Mouse (Mus musculus): Measurements from ENCODE around the gene Gm4756. TPM values are rescaled to one million over a fixed set of nuclear protein-coding genes. Genes with fewer than 3 reads are reported as not detected.

Gm4756 gene
- polyA plus RNA-seq, 1 experiment from 2014 or later: not detected

- under 1% methylated on average over 45 of the region's 45 CpGs for WGBS
- peak; percentile 100 for ATAC-seq (ENCODE audit: low read depth)
- peak within 1 kb of the TSS; percentile 64 for H3K4me2 ChIP-seq (ENCODE audit: low read depth, low read length)
- H3K36me3 ChIP-seq (ENCODE audit: control insufficient read depth, insufficient read depth, low read length): no peaks in the 10 kb centered on the region
- peak within 1 kb of the TSS; percentile 78 for H3K9ac ChIP-seq (ENCODE audit: low read length)
- peak within 1 kb of the TSS; percentile 82 for H3K4me3 ChIP-seq (ENCODE audit: low read length)
- 0 out of 2 replicates have a peak, but pooled peaks cover 3% of the 10 kb centered on the region for H3K4me1 ChIP-seq (replicated peaks; ENCODE audit: control insufficient read depth, insufficient read depth, low read length)
- H3K9me3 ChIP-seq (ENCODE audit: control insufficient read depth, low read length): no peaks in the 10 kb centered on the region
- H3K27me3 ChIP-seq (ENCODE audit: control insufficient read depth, insufficient read depth, low read depth, low read length): no peaks in the 10 kb centered on the region
- peak within 1 kb of the TSS; percentile 65 for H3K27ac ChIP-seq (ENCODE audit: low read length)
Observed at GRCm38 (mm10) chr12:72536021-72536597, 113.4 kb downstream of the Gm4756 start, which contains the start of gene Pcnx4. Gene Pcnx4 (plus strand): TSS chr12:72536383.

- Histone ChIP-seq H3K27me3 (ENCODE audit: control insufficient read depth, insufficient read depth, low read depth, low read length) (no peaks in the 10 kb centered on the region), H3K27ac (ENCODE audit: low read length) (peak overlapping the region; percentile 65), H3K4me2 (ENCODE audit: low read depth, low read length) (peak overlapping the region; percentile 64), H3K36me3 (ENCODE audit: control insufficient read depth, insufficient read depth, low read length) (no peaks in the 10 kb centered on the region), H3K9me3 (ENCODE audit: control insufficient read depth, low read length) (peaks cover 1% of the 10 kb centered on the region; the same call in 1 of the 2 replicates), H3K4me3 (ENCODE audit: low read length) (peak overlapping the region; percentile 82), H3K4me1 (replicated peaks; ENCODE audit: control insufficient read depth, insufficient read depth, low read length) (0 out of 2 replicates have a peak, but pooled peaks cover 3% of the 10 kb centered on the region), H3K9ac (ENCODE audit: low read length) (peak overlapping the region; percentile 78; the same call in 1 of the 2 replicates)
- ATAC-seq (ENCODE audit: low read depth): peak; percentile 24
- WGBS: 38% methylated on average over 3 of the region's 3 CpGs
Observed at GRCm38 (mm10) chr12:72535599-72535998, 113.9 kb downstream of the Gm4756 start.

- H3K9ac ChIP-seq (ENCODE audit: low read length): no peak overlapping the region
- H3K4me3 ChIP-seq (ENCODE audit: low read length): no peak overlapping the region
- H3K4me2 ChIP-seq (ENCODE audit: low read depth, low read length): no peak overlapping the region
- ATAC-seq (ENCODE audit: low read depth): no peak
- 77% methylated on average over 6 of the region's 6 CpGs for WGBS
- H3K9me3 ChIP-seq (ENCODE audit: control insufficient read depth, low read length): peaks cover 7% of the 10 kb centered on the region; the same call in 1 of the 2 replicates
- H3K36me3 ChIP-seq (ENCODE audit: control insufficient read depth, insufficient read depth, low read length): no peaks in the 10 kb centered on the region
- H3K27me3 ChIP-seq (ENCODE audit: control insufficient read depth, insufficient read depth, low read depth, low read length): no peaks in the 10 kb centered on the region
- no peak overlapping the region for H3K27ac ChIP-seq (ENCODE audit: low read length)
- 0 out of 2 replicates have a peak, but pooled peaks cover 3% of the 10 kb centered on the region for H3K4me1 ChIP-seq (replicated peaks; ENCODE audit: control insufficient read depth, insufficient read depth, low read length)
Observed at GRCm38 (mm10) chr12:72533986-72534385, 115.5 kb downstream of the Gm4756 start.

- Histone ChIP-seq H3K9me3 (ENCODE audit: control insufficient read depth, low read length) (peaks cover 7% of the 10 kb centered on the region; the same call in 1 of the 2 replicates), H3K27me3 (ENCODE audit: control insufficient read depth, insufficient read depth, low read depth, low read length) (no peaks in the 10 kb centered on the region), H3K9ac (ENCODE audit: low read length) (no peak overlapping the region), H3K4me2 (ENCODE audit: low read depth, low read length) (no peak overlapping the region), H3K4me1 (replicated peaks; ENCODE audit: control insufficient read depth, insufficient read depth, low read length) (0 out of 2 replicates have a peak, but pooled peaks cover 3% of the 10 kb centered on the region), H3K4me3 (ENCODE audit: low read length) (no peak overlapping the region), H3K27ac (ENCODE audit: low read length) (no peak overlapping the region), H3K36me3 (ENCODE audit: control insufficient read depth, insufficient read depth, low read length) (no peaks in the 10 kb centered on the region)
- WGBS: 63% methylated on average over 7 of the region's 7 CpGs
- no peak for ATAC-seq (ENCODE audit: low read depth)
Observed at GRCm38 (mm10) chr12:72532303-72532702, 117.2 kb downstream of the Gm4756 start.

Other genes starting within 250 kb of the Gm4756 start
- 14.6 and 18.2 TPM in 2 replicates for gene Rtn1, start 240.6 kb downstream of the Gm4756 start, polyA plus RNA-seq (2015; fragmentation: Nextera tagmentation; extraction: Ambion mirVana)
- 0.50 and 1.1 TPM in 2 replicates for gene Lrrc9, start 207.8 kb downstream of the Gm4756 start, polyA plus RNA-seq (2015; fragmentation: Nextera tagmentation; extraction: Ambion mirVana)
- 10.2 and 12.2 TPM in 2 replicates for gene Pcnx4, start 113.3 kb downstream of the Gm4756 start, polyA plus RNA-seq (2015; fragmentation: Nextera tagmentation; extraction: Ambion mirVana)
- 83.8 and 92.1 TPM in 2 replicates for gene Dhrs7, start 15.2 kb upstream of the Gm4756 start, polyA plus RNA-seq (2015; fragmentation: Nextera tagmentation; extraction: Ambion mirVana)
- 17.3 and 17.7 TPM in 2 replicates for gene Ppm1a, start 107.8 kb upstream of the Gm4756 start, polyA plus RNA-seq (2015; fragmentation: Nextera tagmentation; extraction: Ambion mirVana)